Comparison of ENCODE assay signal across 9 mouse cellular contexts in the genomic region with DNA sequence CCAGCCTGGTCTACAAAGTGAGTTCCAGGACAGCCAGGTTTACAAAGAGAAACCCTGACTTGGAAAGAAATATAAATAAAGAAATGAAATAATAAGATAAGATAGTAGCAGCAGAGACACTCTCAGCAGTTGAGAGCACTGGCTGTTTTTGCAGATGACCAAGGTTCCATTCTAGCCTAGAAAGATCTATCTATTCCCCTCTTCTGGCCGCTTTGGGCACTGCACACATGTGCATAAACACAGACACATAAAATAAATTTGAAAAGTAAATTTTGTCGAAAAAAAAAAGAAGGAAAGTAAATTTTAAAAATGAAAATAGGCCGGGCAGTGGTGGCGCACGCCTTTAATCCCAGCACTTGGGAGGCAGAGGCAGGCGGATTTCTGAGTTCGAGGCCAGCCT. TPM values are rescaled to one million over a fixed set of nuclear protein-coding genes. Genes with fewer than 3 reads are reported as not detected.
DNase-seq lines count a peak whose midpoint lies in the region; ATAC-seq and TF ChIP-seq lines count a peak whose summit lies in the region.
"Had no signal": no experiment of that assay in that cellular context is flagged by ENCODE, and none has a peak within 500 bp of the region (broad histone marks: within the 10 kb centered on the region; RNA-seq: fewer than 3 reads in every experiment).

No protein-coding gene starts in this region.

- peaks cover 29% of the 10 kb centered on the region for H3K36me3 ChIP-seq in hindbrain, embryonic 14.5 days (replicated peaks; ENCODE audit: control insufficient read depth, insufficient read depth)
- no peaks in the 10 kb centered on the region for H3K36me3 ChIP-seq in hindbrain, embryonic 11.5 days (ENCODE audit: control insufficient read depth, insufficient read depth, low read length)
- H3K36me3 ChIP-seq in midbrain, postnatal 0 days (ENCODE audit: insufficient read depth, low read length), result peaks cover 21% of the 10 kb centered on the region
- peaks cover 9% of the 10 kb centered on the region for H3K36me3 ChIP-seq in midbrain, embryonic 16.5 days (ENCODE audit: control insufficient read depth, insufficient read depth, low read length)

- TF ChIP-seq CTCF in midbrain, postnatal 0 days (IDR thresholded peaks at IDR 0.05), result peak; percentile 55

- H3K9ac ChIP-seq in hindbrain, embryonic 14.5 days, result no peak overlapping the region
- H3K9ac ChIP-seq in hindbrain, embryonic 11.5 days (ENCODE audit: low read depth, low read length), result no peak overlapping the region
- no peak overlapping the region for H3K9ac ChIP-seq in midbrain, postnatal 0 days (replicated peaks; ENCODE audit: low read length, poor library complexity, severe bottlenecking)
- no peak overlapping the region for H3K9ac ChIP-seq in midbrain, embryonic 16.5 days (ENCODE audit: low read depth, low read length)

- H3K4me3 ChIP-seq in hindbrain, embryonic 14.5 days (replicated peaks; ENCODE audit: low read length), result no peak overlapping the region; the same call in 1 of the 2 replicates
- H3K4me3 ChIP-seq in hindbrain, embryonic 11.5 days (ENCODE audit: low read depth, low read length), result no peak overlapping the region
- H3K4me3 ChIP-seq in midbrain, postnatal 0 days (ENCODE audit: low read depth, low read length), result no peak overlapping the region
- H3K4me3 ChIP-seq in midbrain, embryonic 16.5 days (ENCODE audit: low read depth, low read length), result no peak overlapping the region

- no peak overlapping the region for H3K27ac ChIP-seq in hindbrain, embryonic 14.5 days
- H3K27ac ChIP-seq in hindbrain, embryonic 11.5 days (ENCODE audit: low read depth, low read length), result no peak overlapping the region
- H3K27ac ChIP-seq in midbrain, postnatal 0 days (ENCODE audit: low read depth, low read length), result no peak overlapping the region
- no peak overlapping the region for H3K27ac ChIP-seq in midbrain, embryonic 16.5 days (ENCODE audit: low read length)

- 76% methylated on average over 7 of the region's 7 CpGs for WGBS in hindbrain, embryonic 14.5 days
- WGBS in hindbrain, embryonic 11.5 days, result 75% methylated on average over 7 of the region's 7 CpGs
- 82% methylated on average over 7 of the region's 7 CpGs for WGBS in midbrain, postnatal 0 days
- 66% methylated on average over 6 of the region's 7 CpGs for WGBS in midbrain, embryonic 16.5 days

- no peaks in the 10 kb centered on the region for H3K9me3 ChIP-seq in hindbrain, embryonic 14.5 days (ENCODE audit: control insufficient read depth, low read length)
- H3K9me3 ChIP-seq in hindbrain, embryonic 11.5 days (ENCODE audit: control insufficient read depth, low read length), result no peaks in the 10 kb centered on the region
- H3K9me3 ChIP-seq in midbrain, postnatal 0 days (ENCODE audit: low read length), result no peaks in the 10 kb centered on the region
- no peaks in the 10 kb centered on the region for H3K9me3 ChIP-seq in midbrain, embryonic 16.5 days (replicated peaks; ENCODE audit: control insufficient read depth, low read length, poor library complexity, severe bottlenecking)

- no peaks in the 10 kb centered on the region for H3K27me3 ChIP-seq in hindbrain, embryonic 14.5 days (ENCODE audit: control insufficient read depth, insufficient read depth, low read length)
- no peaks in the 10 kb centered on the region for H3K27me3 ChIP-seq in hindbrain, embryonic 11.5 days (ENCODE audit: control insufficient read depth, insufficient read depth, low read length)
- H3K27me3 ChIP-seq in midbrain, postnatal 0 days (ENCODE audit: insufficient read depth, low read length), result no peaks in the 10 kb centered on the region
- H3K27me3 ChIP-seq in midbrain, embryonic 16.5 days (ENCODE audit: control insufficient read depth, insufficient read depth, low read depth, low read length), result no peaks in the 10 kb centered on the region

- peak overlapping the region; percentile 72 for H3K4me2 ChIP-seq in hindbrain, embryonic 14.5 days (replicated peaks)
- H3K4me2 ChIP-seq in hindbrain, embryonic 11.5 days (replicated peaks; ENCODE audit: low read depth, low read length), result no peak overlapping the region
- H3K4me2 ChIP-seq in midbrain, postnatal 0 days (ENCODE audit: low read depth, low read length, poor library complexity, severe bottlenecking), result no peak overlapping the region
- no peak overlapping the region for H3K4me2 ChIP-seq in midbrain, embryonic 16.5 days (ENCODE audit: low read length)

- peaks cover 12% of the 10 kb centered on the region; the same call in 1 of the 2 replicates for H3K4me1 ChIP-seq in hindbrain, embryonic 14.5 days (replicated peaks; ENCODE audit: control insufficient read depth, insufficient read depth, low read length)
- H3K4me1 ChIP-seq in hindbrain, embryonic 11.5 days (replicated peaks; ENCODE audit: control insufficient read depth, insufficient read depth, low read length), result 0 out of 2 replicates have a peak, but pooled peaks cover 2% of the 10 kb centered on the region
- no peaks in the 10 kb centered on the region for H3K4me1 ChIP-seq in midbrain, postnatal 0 days (ENCODE audit: insufficient read depth, low read length)
- peaks cover 16% of the 10 kb centered on the region for H3K4me1 ChIP-seq in midbrain, embryonic 16.5 days (ENCODE audit: control insufficient read depth, insufficient read depth, low read length)

- ATAC-seq in hindbrain, embryonic 14.5 days (ENCODE audit: low FRiP score), result no peak
- ATAC-seq in hindbrain, embryonic 11.5 days (ENCODE audit: low FRiP score), result no peak
- no peak for ATAC-seq in midbrain, postnatal 0 days (ENCODE audit: low FRiP score)
- ATAC-seq in midbrain, embryonic 16.5 days, result no peak
- ATAC-seq in erythroid progenitor cell, adult 5-6 weeks (replicated peaks; ENCODE audit: low FRiP score, poor library complexity, severe bottlenecking), result no peak

- DNase-seq in hindbrain, embryonic 14.5 days (ENCODE audit: low spot score), result no peak
- DNase-seq in hindbrain, embryonic 11.5 days (ENCODE audit: low spot score), result no peak
- DNase-seq in midbrain, postnatal 0 days (ENCODE audit: low spot score), result no peak
- DNase-seq in adipocyte (ENCODE audit: low spot score), result peak; percentile 37
- peak; percentile 38 for DNase-seq in retina, postnatal 1 day
- DNase-seq in urinary bladder, postnatal 14 days (ENCODE audit: low spot score), result no peak
- DNase-seq: adrenal gland, postnatal 25 days had no signal

RNA-seq across cellular contexts. Expression of gene Slc39a3, which starts 1.0 kb away (rescaled TPM):
- 33.7 and 33.8 TPM in 2 replicates for polyA plus RNA-seq in hindbrain, embryonic 14.5 days (2014; fragmentation: Nextera tagmentation; extraction: Ambion mirVana)
- polyA plus RNA-seq in hindbrain, embryonic 11.5 days (2014; fragmentation: Nextera tagmentation; extraction: Ambion mirVana), result 9.2 and 11.0 TPM in 2 replicates
- 115 and 122 TPM in 2 replicates for total RNA-seq in midbrain, postnatal 0 days (2014; rRNA removed)
- polyA plus RNA-seq in midbrain, postnatal 0 days (2015; fragmentation: Nextera tagmentation; extraction: Ambion mirVana), result 50.2 and 54.7 TPM in 2 replicates
- polyA plus RNA-seq in midbrain, embryonic 16.5 days (2015; fragmentation: Nextera tagmentation; extraction: Ambion mirVana), result 52.8 and 55.7 TPM in 2 replicates
- 4.3 and 7.1 TPM in 2 replicates for total RNA-seq in erythroid progenitor cell, adult 5-6 weeks (2015; ENCODE audit: low replicate concordance)
- total RNA-seq in erythroid progenitor cell, adult 5-6 weeks (2017; ENCODE audit: low replicate concordance), result 1.2 and 4.2 TPM in 2 replicates

RNA-seq across cellular contexts. Expression of gene Diras1, which starts 10.8 kb away (rescaled TPM):
- 29.7 and 32.2 TPM in 2 replicates for polyA plus RNA-seq in hindbrain, embryonic 14.5 days (2014; fragmentation: Nextera tagmentation; extraction: Ambion mirVana)
- polyA plus RNA-seq in hindbrain, embryonic 11.5 days (2014; fragmentation: Nextera tagmentation; extraction: Ambion mirVana), result 3.4 and 5.8 TPM in 2 replicates
- 104 and 119 TPM in 2 replicates for total RNA-seq in midbrain, postnatal 0 days (2014; rRNA removed)
- polyA plus RNA-seq in midbrain, postnatal 0 days (2015; fragmentation: Nextera tagmentation; extraction: Ambion mirVana), result 95.2 and 98.3 TPM in 2 replicates
- polyA plus RNA-seq in midbrain, embryonic 16.5 days (2015; fragmentation: Nextera tagmentation; extraction: Ambion mirVana), result 71.7 and 88.1 TPM in 2 replicates
- total RNA-seq in erythroid progenitor cell, adult 5-6 weeks (2015; ENCODE audit: low replicate concordance), result not detected in 2 replicates
- total RNA-seq in erythroid progenitor cell, adult 5-6 weeks (2017; ENCODE audit: low replicate concordance), result not detected in 2 replicates

RNA-seq across cellular contexts. Expression of gene Gng7, which starts 21.5 kb away (rescaled TPM):
- 17.7 and 20.9 TPM in 2 replicates for polyA plus RNA-seq in hindbrain, embryonic 14.5 days (2014; fragmentation: Nextera tagmentation; extraction: Ambion mirVana)
- polyA plus RNA-seq in hindbrain, embryonic 11.5 days (2014; fragmentation: Nextera tagmentation; extraction: Ambion mirVana), result 6.6 and 7.2 TPM in 2 replicates
- 27.6 and 40.7 TPM in 2 replicates for total RNA-seq in midbrain, postnatal 0 days (2014; rRNA removed)
- polyA plus RNA-seq in midbrain, postnatal 0 days (2015; fragmentation: Nextera tagmentation; extraction: Ambion mirVana), result 29.5 and 29.9 TPM in 2 replicates
- 21.5 and 25.6 TPM in 2 replicates for polyA plus RNA-seq in midbrain, embryonic 16.5 days (2015; fragmentation: Nextera tagmentation; extraction: Ambion mirVana)
- total RNA-seq in erythroid progenitor cell, adult 5-6 weeks (2015; ENCODE audit: low replicate concordance), result not detected in 2 replicates
- total RNA-seq in erythroid progenitor cell, adult 5-6 weeks (2017; ENCODE audit: low replicate concordance), result 0.38 and 0.90 TPM in 2 replicates

RNA-seq across cellular contexts. Expression of gene Sgta, which starts 23.7 kb away (rescaled TPM):
- polyA plus RNA-seq in hindbrain, embryonic 14.5 days (2014; fragmentation: Nextera tagmentation; extraction: Ambion mirVana), result 260 and 276 TPM in 2 replicates
- 200 and 210 TPM in 2 replicates for polyA plus RNA-seq in hindbrain, embryonic 11.5 days (2014; fragmentation: Nextera tagmentation; extraction: Ambion mirVana)
- total RNA-seq in midbrain, postnatal 0 days (2014; rRNA removed), result 216 and 236 TPM in 2 replicates
- 325 and 348 TPM in 2 replicates for polyA plus RNA-seq in midbrain, postnatal 0 days (2015; fragmentation: Nextera tagmentation; extraction: Ambion mirVana)
- polyA plus RNA-seq in midbrain, embryonic 16.5 days (2015; fragmentation: Nextera tagmentation; extraction: Ambion mirVana), result 324 and 340 TPM in 2 replicates
- 13.0 and 22.2 TPM in 2 replicates for total RNA-seq in erythroid progenitor cell, adult 5-6 weeks (2015; ENCODE audit: low replicate concordance)
- total RNA-seq in erythroid progenitor cell, adult 5-6 weeks (2017; ENCODE audit: low replicate concordance), result 13.8 and 16.6 TPM in 2 replicates

RNA-seq across cellular contexts. Expression of gene Thop1, which starts 33.6 kb away (rescaled TPM):
- 35.9 and 37.2 TPM in 2 replicates for polyA plus RNA-seq in hindbrain, embryonic 14.5 days (2014; fragmentation: Nextera tagmentation; extraction: Ambion mirVana)
- polyA plus RNA-seq in hindbrain, embryonic 11.5 days (2014; fragmentation: Nextera tagmentation; extraction: Ambion mirVana), result 44.1 and 46.4 TPM in 2 replicates
- 59.9 and 67.1 TPM in 2 replicates for total RNA-seq in midbrain, postnatal 0 days (2014; rRNA removed)
- polyA plus RNA-seq in midbrain, postnatal 0 days (2015; fragmentation: Nextera tagmentation; extraction: Ambion mirVana), result 35.2 and 35.8 TPM in 2 replicates
- 47.3 and 51.6 TPM in 2 replicates for polyA plus RNA-seq in midbrain, embryonic 16.5 days (2015; fragmentation: Nextera tagmentation; extraction: Ambion mirVana)
- 2.9 and 4.3 TPM in 2 replicates for total RNA-seq in erythroid progenitor cell, adult 5-6 weeks (2015; ENCODE audit: low replicate concordance)
- 3.2 and 22.8 TPM in 2 replicates for total RNA-seq in erythroid progenitor cell, adult 5-6 weeks (2017; ENCODE audit: low replicate concordance)

Comparison
In these comparisons a context has a peak if more than half of its experiments do, and no peak if none do; other contexts are left out.
1. DNase-seq: peak in adipocyte (single experiment) and retina, postnatal 1 day (single experiment); none in hindbrain, embryonic 14.5 days (single experiment), hindbrain, embryonic 11.5 days (single experiment), midbrain, postnatal 0 days (single experiment) and urinary bladder, postnatal 14 days (single experiment).